Mouse (Mus musculus) small intestine, adult 2 months (tissue): ENCODE measurements around the gene Rbm4b. TPM values are rescaled to one million over a fixed set of nuclear protein-coding genes. Genes with fewer than 3 reads are reported as not detected.

Source experiments
- H3K27ac ChIP-seq: fragments of 200-500 bp; 2 replicates; pipeline ENCODE4 v1.5.1; 2012; ENCODE audit warnings: low read depth, low read length, control low read depth, inconsistent platforms; ENCODE audit not compliant: insufficient read depth
- H3K27me3 ChIP-seq: fragments of 200-500 bp; 2 replicates; pipeline ENCODE4 v1.6.1; 2012; ENCODE audit warnings: mild to moderate bottlenecking, moderate library complexity, low read length, inconsistent platforms; ENCODE audit not compliant: control insufficient read depth, insufficient read depth
- H3K36me3 ChIP-seq: fragments of 200-500 bp; 2 replicates; pipeline ENCODE4 v1.6.1; 2012; ENCODE audit warnings: mild to moderate bottlenecking, low read length, control low read depth, inconsistent platforms; ENCODE audit not compliant: control insufficient read depth, insufficient read depth
- H3K4me1 ChIP-seq: fragments of 200-500 bp; 2 replicates; pipeline ENCODE4 v1.6.1; 2012; ENCODE audit warnings: low read length, inconsistent platforms, mixed read lengths; ENCODE audit not compliant: control insufficient read depth, insufficient read depth, insufficient read length
- H3K4me3 ChIP-seq: fragments of 200-500 bp; 2 replicates; pipeline ENCODE4 v1.5.1; 2012; ENCODE audit warnings: low read depth, mild to moderate bottlenecking, control low read depth, inconsistent platforms, low read length, moderate library complexity
- CTCF ChIP-seq: fragments of 200-500 bp; IDR thresholded peaks from 2 replicates; pipeline ENCODE4 v1.5.1; 2012; ENCODE audit warnings: low read depth, mild to moderate bottlenecking, control low read depth, inconsistent platforms, low read length, moderate library complexity, mixed read lengths; ENCODE audit not compliant: insufficient replicate concordance, insufficient read length; ENCODE audit errors: extremely low read depth
- POLR2A ChIP-seq: fragments of 200-500 bp; IDR thresholded peaks from 2 replicates; pipeline ENCODE4 v1.6.1; 2012; ENCODE audit warnings: low read depth, mild to moderate bottlenecking, control low read depth, inconsistent platforms, low read length, moderate library complexity
- WGBS: fragments of 180-500 bp; shearing (Covaris S2); methylation state at CpG from one replicate; pipeline ENCODE4 v1.1.7; 2018; 5-methylcytosine and 5-hydroxymethylcytosine counted together
- polyA plus RNA-seq: library from polyadenylated mRNA; depleted of rRNA; stranded (reverse); fragments of >200 nt; gene quantifications from 2 replicates; pipeline ENCODE4 v1.2.3, GENCODE M21; 2012

Rbm4b gene
- polyA plus RNA-seq, 1 experiment = 4.4 TPM

DNA sequence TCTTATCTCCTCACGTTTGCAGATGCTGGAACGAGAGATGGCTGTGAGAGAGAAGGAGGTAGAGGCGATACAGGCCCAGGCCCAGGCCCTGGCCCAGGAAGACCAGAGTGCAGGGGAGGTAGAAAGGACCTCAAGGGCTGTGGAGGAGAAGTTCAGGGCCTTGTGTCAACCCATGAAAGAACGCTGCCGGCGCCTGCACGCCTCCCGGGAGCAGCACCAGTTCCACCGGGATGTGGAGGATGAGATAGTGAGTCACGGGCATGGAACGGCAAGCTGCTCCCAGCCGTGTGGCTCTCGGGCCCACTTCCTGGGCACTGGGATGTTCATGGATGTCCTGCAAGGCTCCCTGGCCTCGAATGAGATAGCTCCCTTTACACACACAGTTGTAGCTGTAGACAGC is 12.3 kb upstream of the Rbm4b start:
- no peaks in the 10 kb centered on the region for H3K27me3 ChIP-seq
- 82% methylated on average over 14 of the region's 14 CpGs for whole genome bisulfite sequencing
- H3K4me1 ChIP-seq = no peaks in the 10 kb centered on the region
- TF ChIP-seq CTCF = no peak
- TF ChIP-seq POLR2A = no peak
- no peak overlapping the region for H3K27ac ChIP-seq
- no peak overlapping the region for H3K4me3 ChIP-seq
- no peaks in the 10 kb centered on the region for H3K36me3 ChIP-seq

- Histone ChIP-seq H3K27me3 (no peaks in the 10 kb centered on the region), H3K36me3 (no peaks in the 10 kb centered on the region), H3K4me3 (no peak overlapping the region), H3K27ac (no peak overlapping the region), H3K4me1 (no peaks in the 10 kb centered on the region)
- WGBS = 51% methylated on average over 9 of the region's 9 CpGs
- TF ChIP-seq CTCF = no peak
- TF ChIP-seq POLR2A = no peak
Observed at GRCm38 (mm10) chr19:4745057-4745456, 11.2 kb upstream of the Rbm4b start.

DNA sequence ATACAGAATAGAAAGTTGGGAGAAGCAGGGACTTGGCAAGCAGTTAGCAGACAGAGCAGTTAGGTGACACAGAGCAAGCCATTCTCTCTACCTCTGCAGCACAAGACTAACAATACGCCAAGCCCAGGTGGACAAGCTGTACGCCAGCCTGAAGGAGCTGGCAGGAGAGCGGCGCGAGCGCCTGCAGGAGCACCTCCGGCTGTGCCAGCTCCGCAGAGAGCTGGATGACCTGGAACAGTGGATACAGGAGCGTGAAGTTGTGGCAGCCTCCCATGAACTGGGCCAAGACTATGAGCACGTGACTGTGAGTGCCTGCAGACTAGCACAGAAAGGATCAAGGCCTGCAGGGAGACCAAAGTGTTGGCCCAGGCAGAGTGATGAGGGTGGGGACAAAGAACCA is 10.6 kb upstream of the Rbm4b start:
- TF ChIP-seq POLR2A (no peak), CTCF (no peak)
- Histone ChIP-seq H3K4me1 (no peaks in the 10 kb centered on the region), H3K36me3 (no peaks in the 10 kb centered on the region), H3K27ac (no peak overlapping the region), H3K27me3 (no peaks in the 10 kb centered on the region), H3K4me3 (no peak overlapping the region)
- 92% methylated on average over 10 of the region's 10 CpGs for WGBS

DNA sequence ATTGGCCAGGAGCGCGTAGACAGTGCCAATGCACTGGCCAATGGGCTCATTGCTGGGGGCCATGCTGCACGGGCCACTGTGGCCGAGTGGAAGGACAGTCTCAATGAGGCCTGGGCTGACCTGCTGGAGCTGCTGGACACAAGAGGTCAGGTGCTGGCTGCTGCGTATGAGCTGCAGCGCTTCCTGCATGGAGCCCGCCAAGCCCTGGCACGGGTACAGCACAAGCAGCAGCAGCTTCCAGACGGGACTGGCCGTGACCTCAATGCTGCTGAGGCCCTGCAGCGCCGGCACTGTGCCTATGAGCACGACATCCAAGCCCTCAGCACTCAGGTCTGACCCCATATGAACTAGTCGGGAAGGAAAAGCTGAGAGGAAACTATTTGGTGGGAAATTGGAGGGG is 9.7 kb upstream of the Rbm4b start:
- no peak for TF ChIP-seq POLR2A
- TF ChIP-seq CTCF = no peak
- WGBS = 80% methylated on average over 14 of the region's 14 CpGs
- Histone ChIP-seq H3K4me1 (no peaks in the 10 kb centered on the region), H3K27ac (no peak overlapping the region), H3K27me3 (no peaks in the 10 kb centered on the region), H3K4me3 (no peak overlapping the region), H3K36me3 (no peaks in the 10 kb centered on the region)

DNA sequence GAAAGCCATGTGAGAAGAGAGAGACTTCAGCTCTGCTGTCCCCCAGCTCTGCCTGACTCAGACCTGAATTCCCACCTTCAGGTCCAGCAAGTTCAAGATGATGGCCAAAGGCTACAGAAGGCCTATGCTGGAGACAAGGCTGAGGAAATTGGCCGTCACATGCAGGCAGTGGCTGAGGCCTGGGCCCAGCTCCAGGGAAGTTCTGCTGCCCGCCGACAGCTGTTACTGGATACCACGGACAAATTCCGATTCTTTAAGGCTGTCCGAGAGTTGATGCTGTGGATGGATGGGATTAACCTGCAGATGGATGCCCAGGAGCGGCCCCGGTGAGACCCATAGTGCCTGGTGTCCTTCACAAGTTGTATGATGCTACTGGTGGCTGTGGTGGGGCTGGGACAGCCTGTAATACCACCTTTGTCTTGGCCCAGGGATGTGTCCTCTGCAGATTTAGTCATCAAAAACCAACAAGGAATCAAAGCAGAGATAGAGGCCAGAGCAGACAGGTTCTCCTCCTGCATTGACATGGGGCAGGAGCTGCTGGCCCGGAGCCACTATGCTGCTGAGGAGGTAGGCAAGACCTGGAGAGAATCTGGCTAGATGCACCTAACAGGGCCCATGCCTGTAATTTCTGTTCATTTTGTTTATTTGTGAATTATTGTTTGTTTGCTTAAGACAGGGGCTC is 8.5 kb upstream of the Rbm4b start:
- 89% methylated on average over 9 of the region's 9 CpGs for WGBS
- H3K27me3 ChIP-seq = no peaks in the 10 kb centered on the region
- H3K36me3 ChIP-seq = no peaks in the 10 kb centered on the region
- H3K4me3 ChIP-seq = no peak overlapping the region
- H3K27ac ChIP-seq = no peak overlapping the region
- no peaks in the 10 kb centered on the region for H3K4me1 ChIP-seq
- TF ChIP-seq CTCF = no peak
- no peak for TF ChIP-seq POLR2A

DNA sequence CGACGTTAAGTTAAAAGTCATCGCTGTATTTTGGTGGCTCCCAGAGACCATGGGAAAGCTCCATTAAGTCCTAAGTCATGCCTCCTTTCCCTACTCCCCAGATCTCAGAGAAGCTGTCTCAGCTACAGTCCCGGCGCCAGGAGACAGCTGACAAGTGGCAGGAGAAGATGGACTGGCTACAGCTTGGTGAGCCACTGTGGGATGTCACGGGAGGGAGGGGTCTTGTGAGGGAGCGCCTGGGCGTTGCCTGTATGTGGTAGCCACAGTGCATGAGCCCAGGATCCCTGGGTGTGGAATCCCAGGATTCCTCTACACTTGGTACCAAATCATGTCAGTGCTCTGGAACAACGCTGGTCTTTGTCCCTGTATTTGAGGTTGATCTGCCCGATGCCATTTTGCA is 7.8 kb upstream of the Rbm4b start:
- no peak overlapping the region for H3K4me3 ChIP-seq
- 80% methylated on average over 10 of the region's 10 CpGs for WGBS
- H3K4me1 ChIP-seq = no peaks in the 10 kb centered on the region
- H3K27ac ChIP-seq = no peak overlapping the region
- TF ChIP-seq POLR2A (no peak), CTCF (no peak)
- no peaks in the 10 kb centered on the region for H3K27me3 ChIP-seq
- no peaks in the 10 kb centered on the region for H3K36me3 ChIP-seq

DNA sequence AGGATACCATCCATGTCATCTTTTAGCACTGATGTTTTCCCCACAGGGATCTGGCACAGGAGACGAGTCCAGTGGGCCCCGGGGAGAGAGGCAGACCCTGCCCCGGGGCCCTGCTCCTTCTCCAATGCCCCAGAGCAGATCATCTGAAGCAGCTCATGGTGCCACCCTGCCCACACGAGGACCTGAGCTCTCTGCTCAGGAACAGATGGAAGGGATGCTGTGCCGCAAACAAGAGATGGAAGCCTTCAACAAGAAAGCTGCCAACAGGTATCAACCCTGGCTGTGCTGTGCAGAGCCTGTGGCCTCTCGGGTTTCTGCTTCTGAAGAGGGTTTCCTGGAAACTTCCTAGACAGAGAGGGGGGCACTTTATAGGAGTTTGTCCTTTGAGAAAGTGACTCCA is 6.3 kb upstream of the Rbm4b start:
- Histone ChIP-seq H3K27ac (no peak overlapping the region), H3K4me1 (no peaks in the 10 kb centered on the region), H3K4me3 (no peak overlapping the region), H3K36me3 (no peaks in the 10 kb centered on the region), H3K27me3 (no peaks in the 10 kb centered on the region)
- WGBS = 84% methylated on average over 6 of the region's 6 CpGs
- TF ChIP-seq POLR2A = no peak
